Mouse (Mus musculus): ENCODE data around the gene Bola2. TPM values are rescaled to one million over a fixed set of nuclear protein-coding genes. Genes with fewer than 3 reads are reported as not detected.

Bola2 gene
- polyA plus RNA-seq, 1 experiment = 116 TPM

DNA sequence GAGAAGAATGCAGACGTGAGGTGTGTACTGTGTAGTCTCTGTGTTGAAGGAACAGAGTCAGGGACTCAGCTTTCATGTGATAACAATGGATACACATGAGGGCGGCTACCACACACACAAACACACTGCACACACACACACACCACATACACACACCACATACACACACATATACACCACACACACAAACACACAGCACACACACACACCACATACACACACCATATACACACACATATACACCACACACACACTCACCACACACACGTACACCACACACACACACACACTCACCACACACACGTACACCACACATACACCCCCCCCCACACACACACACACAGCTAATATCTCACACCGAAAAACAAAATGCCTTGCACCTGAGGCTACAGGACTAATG is 46.3 kb downstream of the Bola2 start:
- H3K4me3 ChIP-seq (ENCODE audit: insufficient read depth, poor library complexity, severe bottlenecking) = no peak overlapping the region
- TF ChIP-seq FOSL1 (IDR thresholded peaks at IDR 0.05; ENCODE audit: insufficient read depth, low read length, poor library complexity, severe bottlenecking) (no peak), USF1 (IDR thresholded peaks at IDR 0.05; ENCODE audit: low read depth) (no peak), MAX (IDR thresholded peaks at IDR 0.05) (no peak), MYOG (IDR thresholded peaks at IDR 0.05; ENCODE audit: control insufficient read depth, extremely low read depth, insufficient read length) (no peak), MYOD1 (IDR thresholded peaks at IDR 0.05; ENCODE audit: control insufficient read depth, insufficient read length, low read depth) (no peak), CTCF (IDR thresholded peaks at IDR 0.05; ENCODE audit: control insufficient read depth, insufficient read depth, insufficient read length) (no peak)
- H3K36me3 ChIP-seq (ENCODE audit: control insufficient read depth, insufficient read depth) = no peaks in the 10 kb centered on the region
- no peaks in the 10 kb centered on the region for H3K79me2 ChIP-seq (ENCODE audit: control insufficient read depth, insufficient read depth)
- H3K79me3 ChIP-seq (ENCODE audit: low read depth) = no peaks in the 10 kb centered on the region
- no peak overlapping the region for H3ac ChIP-seq (ENCODE audit: control insufficient read depth, insufficient read length, low read depth)
- H3K27me3 ChIP-seq (ENCODE audit: control insufficient read depth, insufficient read depth, insufficient read length) = peaks cover 6% of the 10 kb centered on the region

DNA sequence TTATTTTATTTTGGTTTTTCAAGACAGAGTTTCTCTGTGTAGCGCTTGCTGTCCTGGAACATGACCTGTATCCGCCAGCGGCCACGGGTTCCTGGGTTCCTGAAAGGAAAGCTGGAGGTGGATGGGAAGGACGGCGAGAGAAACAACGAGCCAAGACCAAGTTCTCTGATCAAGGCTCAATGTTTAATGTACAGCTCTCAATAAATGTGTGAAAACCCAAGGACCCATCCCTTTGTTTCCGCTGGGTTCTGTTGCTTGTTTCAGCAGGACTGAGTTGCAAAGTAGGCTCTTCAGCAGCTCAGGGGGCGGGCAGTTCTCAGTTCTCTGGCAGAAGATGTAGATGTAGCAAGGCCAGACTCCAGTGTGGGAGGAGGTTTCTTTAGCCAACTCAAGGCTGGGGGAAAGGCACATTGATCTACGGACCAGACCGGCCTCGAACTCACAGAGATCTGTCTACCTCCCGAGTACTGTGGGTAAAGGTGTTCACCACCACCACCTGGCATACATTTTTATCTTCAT is 46.8 kb downstream of the Bola2 start:
- H3K79me2 ChIP-seq (ENCODE audit: control insufficient read depth, insufficient read depth) = no peaks in the 10 kb centered on the region
- no peaks in the 10 kb centered on the region for H3K79me3 ChIP-seq (ENCODE audit: low read depth)
- H3K4me3 ChIP-seq (ENCODE audit: insufficient read depth, poor library complexity, severe bottlenecking) = no peak overlapping the region
- peaks cover 10% of the 10 kb centered on the region for H3K27me3 ChIP-seq (ENCODE audit: control insufficient read depth, insufficient read depth, insufficient read length)
- H3K36me3 ChIP-seq (ENCODE audit: control insufficient read depth, insufficient read depth) = no peaks in the 10 kb centered on the region
- no peak for TF ChIP-seq USF1 (IDR thresholded peaks at IDR 0.05; ENCODE audit: low read depth)
- TF ChIP-seq MYOD1 (IDR thresholded peaks at IDR 0.05; ENCODE audit: control insufficient read depth, insufficient read length, low read depth) = no peak
- no peak for TF ChIP-seq CEBPB (IDR thresholded peaks at IDR 0.05; ENCODE audit: low read depth)
- TF ChIP-seq MAX (IDR thresholded peaks at IDR 0.05) = no peak
- no peak for TF ChIP-seq FOSL1 (IDR thresholded peaks at IDR 0.05; ENCODE audit: insufficient read depth, low read length, poor library complexity, severe bottlenecking)
- no peak for TF ChIP-seq MYOG (IDR thresholded peaks at IDR 0.05; ENCODE audit: control insufficient read depth, extremely low read depth, insufficient read length)
- no peak for TF ChIP-seq CTCF (IDR thresholded peaks at IDR 0.05; ENCODE audit: control insufficient read depth, insufficient read depth, insufficient read length)
- no peak overlapping the region for H3ac ChIP-seq (ENCODE audit: control insufficient read depth, insufficient read length, low read depth)

DNA sequence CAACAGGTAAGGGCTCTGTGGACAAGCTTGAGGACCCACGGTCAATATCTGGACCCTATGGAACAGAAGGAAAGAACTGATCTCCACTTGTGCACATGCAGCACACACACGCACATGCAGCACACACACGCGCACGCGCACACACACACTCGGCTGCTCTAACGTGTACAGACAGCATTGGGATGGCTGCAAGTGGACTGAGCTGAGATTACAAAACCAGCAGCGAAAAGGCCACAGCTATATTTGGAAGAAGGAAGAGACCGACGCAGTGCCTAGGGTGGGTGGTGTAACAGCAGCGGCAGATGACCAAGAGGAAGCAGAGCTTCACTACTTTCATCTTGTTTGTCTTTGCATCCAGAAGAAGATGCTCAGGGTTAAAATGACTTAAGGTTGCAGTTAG is 50.9 kb downstream of the Bola2 start:
- Histone ChIP-seq H3K4me3 (ENCODE audit: insufficient read depth, poor library complexity, severe bottlenecking) (no peak overlapping the region), H3K27me3 (ENCODE audit: control insufficient read depth, insufficient read depth, insufficient read length) (peaks cover 11% of the 10 kb centered on the region), H3K79me3 (ENCODE audit: low read depth) (no peaks in the 10 kb centered on the region), H3K36me3 (ENCODE audit: control insufficient read depth, insufficient read depth) (no peaks in the 10 kb centered on the region), H3ac (ENCODE audit: control insufficient read depth, insufficient read length, low read depth) (no peak overlapping the region), H3K79me2 (ENCODE audit: control insufficient read depth, insufficient read depth) (no peaks in the 10 kb centered on the region)
- TF ChIP-seq MYOD1 (IDR thresholded peaks at IDR 0.05; ENCODE audit: control insufficient read depth, insufficient read length, low read depth) = no peak
- no peak for TF ChIP-seq CTCF (IDR thresholded peaks at IDR 0.05; ENCODE audit: control insufficient read depth, insufficient read depth, insufficient read length)
- TF ChIP-seq FOSL1 (IDR thresholded peaks at IDR 0.05; ENCODE audit: insufficient read depth, low read length, poor library complexity, severe bottlenecking) = no peak
- TF ChIP-seq CEBPB (IDR thresholded peaks at IDR 0.05; ENCODE audit: low read depth) = no peak

DNA sequence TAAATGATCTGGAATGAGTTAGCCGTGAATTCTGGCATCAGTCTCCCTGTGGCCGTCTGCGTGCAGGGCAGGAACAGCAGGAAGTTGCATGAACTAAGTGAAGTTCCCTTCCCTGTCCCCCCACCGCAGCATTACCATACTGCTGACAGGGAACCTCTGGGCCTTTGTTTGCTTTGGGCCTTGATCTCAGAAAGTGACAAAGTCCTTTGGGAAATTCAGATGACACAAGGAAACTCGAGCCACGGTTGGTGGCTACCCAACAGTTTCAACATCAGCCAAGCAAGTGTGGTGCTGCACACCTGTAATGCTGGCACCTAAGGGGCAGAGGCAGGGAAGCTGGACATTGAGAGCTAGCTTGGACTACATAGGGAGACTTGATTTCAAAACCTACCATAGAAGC is 51.6 kb downstream of the Bola2 start:
- H3K79me3 ChIP-seq (ENCODE audit: low read depth) = no peaks in the 10 kb centered on the region
- H3K36me3 ChIP-seq (ENCODE audit: control insufficient read depth, insufficient read depth) = no peaks in the 10 kb centered on the region
- TF ChIP-seq USF1 (IDR thresholded peaks at IDR 0.05; ENCODE audit: low read depth) = no peak
- H3ac ChIP-seq (ENCODE audit: control insufficient read depth, insufficient read length, low read depth) = no peak overlapping the region
- peaks cover 11% of the 10 kb centered on the region for H3K27me3 ChIP-seq (ENCODE audit: control insufficient read depth, insufficient read depth, insufficient read length)
- H3K79me2 ChIP-seq (ENCODE audit: control insufficient read depth, insufficient read depth) = no peaks in the 10 kb centered on the region
- H3K4me3 ChIP-seq (ENCODE audit: insufficient read depth, poor library complexity, severe bottlenecking) = no peak overlapping the region

DNA sequence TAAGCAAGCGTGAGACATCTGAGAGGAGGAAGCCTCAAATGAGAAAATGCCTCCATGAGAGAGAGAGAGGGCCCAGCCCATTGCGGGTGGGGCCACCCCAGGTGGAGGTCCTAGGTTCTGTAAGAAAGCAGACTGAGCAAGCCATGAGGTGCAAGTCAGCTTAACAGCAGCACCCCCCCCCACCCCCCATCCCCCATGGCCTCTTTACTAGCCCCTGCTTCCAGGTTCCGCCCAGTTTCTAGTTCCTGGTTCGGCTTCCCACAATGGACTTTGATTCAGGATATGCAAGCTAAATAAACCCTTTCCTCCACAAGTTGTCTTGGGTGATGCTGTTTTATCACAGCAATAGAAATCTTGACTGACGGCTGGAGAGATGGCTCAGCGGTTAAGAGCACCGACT is 53.6 kb downstream of the Bola2 start:
- no peak for TF ChIP-seq MAX (IDR thresholded peaks at IDR 0.05)
- TF ChIP-seq CTCF (IDR thresholded peaks at IDR 0.05; ENCODE audit: control insufficient read depth, insufficient read depth, insufficient read length) = no peak
- TF ChIP-seq CEBPB (IDR thresholded peaks at IDR 0.05; ENCODE audit: low read depth) = no peak
- TF ChIP-seq FOSL1 (IDR thresholded peaks at IDR 0.05; ENCODE audit: insufficient read depth, low read length, poor library complexity, severe bottlenecking) = no peak
- no peak for TF ChIP-seq USF1 (IDR thresholded peaks at IDR 0.05; ENCODE audit: low read depth)
- no peak for TF ChIP-seq MYOD1 (IDR thresholded peaks at IDR 0.05; ENCODE audit: control insufficient read depth, insufficient read length, low read depth)
- no peaks in the 10 kb centered on the region for H3K36me3 ChIP-seq (ENCODE audit: control insufficient read depth, insufficient read depth)
- no peaks in the 10 kb centered on the region for H3K79me2 ChIP-seq (ENCODE audit: control insufficient read depth, insufficient read depth)
- H3K4me3 ChIP-seq (ENCODE audit: insufficient read depth, poor library complexity, severe bottlenecking) = no peak overlapping the region
- H3K27me3 ChIP-seq (ENCODE audit: control insufficient read depth, insufficient read depth, insufficient read length) = peaks cover 11% of the 10 kb centered on the region
- H3ac ChIP-seq (ENCODE audit: control insufficient read depth, insufficient read length, low read depth) = no peak overlapping the region
- no peaks in the 10 kb centered on the region for H3K79me3 ChIP-seq (ENCODE audit: low read depth)

Other genes with a start within 250 kb of the Bola2 start
- 2.2 TPM for gene Atp2a1, start 232.3 kb upstream of the Bola2 start, polyA plus RNA-seq (2012; fragmentation: generic; extraction: Trizol)
- gene Sh2b1, start 220.0 kb upstream of the Bola2 start, polyA plus RNA-seq (2012; fragmentation: generic; extraction: Trizol) = 36.9 TPM
- 200 TPM for gene Tufm, start 208.0 kb upstream of the Bola2 start, polyA plus RNA-seq (2012; fragmentation: generic; extraction: Trizol)
- 73.0 TPM for gene Atxn2l, start 192.0 kb upstream of the Bola2 start, polyA plus RNA-seq (2012; fragmentation: generic; extraction: Trizol)
- 228 TPM for gene Eif3c, start 129.0 kb upstream of the Bola2 start, polyA plus RNA-seq (2012; fragmentation: generic; extraction: Trizol)
- gene Apobr, start 110.5 kb upstream of the Bola2 start, polyA plus RNA-seq (2012; fragmentation: generic; extraction: Trizol) = 2.0 TPM
- 4.5 TPM for gene Cln3, start 109.6 kb upstream of the Bola2 start, polyA plus RNA-seq (2012; fragmentation: generic; extraction: Trizol)
- not detected for gene Il27, start 100.5 kb upstream of the Bola2 start, polyA plus RNA-seq (2012; fragmentation: generic; extraction: Trizol)
- gene Nupr1, start 64.5 kb upstream of the Bola2 start, polyA plus RNA-seq (2012; fragmentation: generic; extraction: Trizol) = 49.9 TPM
- 39.3 TPM for gene Sgf29, start 46.1 kb upstream of the Bola2 start, polyA plus RNA-seq (2012; fragmentation: generic; extraction: Trizol)
- 0.07 TPM for gene Sult1a1, start 19.0 kb upstream of the Bola2 start, polyA plus RNA-seq (2012; fragmentation: generic; extraction: Trizol)
- gene Slx1b, start 383 bp downstream of the Bola2 start, polyA plus RNA-seq (2012; fragmentation: generic; extraction: Trizol) = 5.4 TPM
- gene Coro1a, start 12.4 kb downstream of the Bola2 start, polyA plus RNA-seq (2012; fragmentation: generic; extraction: Trizol) = 1.9 TPM
- gene Mapk3, start 64.2 kb downstream of the Bola2 start, polyA plus RNA-seq (2012; fragmentation: generic; extraction: Trizol) = 168 TPM
- gene Gdpd3, start 70.9 kb downstream of the Bola2 start, polyA plus RNA-seq (2012; fragmentation: generic; extraction: Trizol) = 1.7 TPM
- gene Ypel3, start 81.6 kb downstream of the Bola2 start, polyA plus RNA-seq (2012; fragmentation: generic; extraction: Trizol) = 16.6 TPM
- 0.01 TPM for gene Tbx6, start 86.1 kb downstream of the Bola2 start, polyA plus RNA-seq (2012; fragmentation: generic; extraction: Trizol)
- 189 TPM for gene Ppp4c, start 97.1 kb downstream of the Bola2 start, polyA plus RNA-seq (2012; fragmentation: generic; extraction: Trizol)
- gene Fam57b, start 102.3 kb downstream of the Bola2 start, polyA plus RNA-seq (2012; fragmentation: generic; extraction: Trizol) = 0.08 TPM
- not detected for gene 4930451I11Rik, start 136.2 kb downstream of the Bola2 start, polyA plus RNA-seq (2012; fragmentation: generic; extraction: Trizol)
- gene Doc2a, start 152.0 kb downstream of the Bola2 start, polyA plus RNA-seq (2012; fragmentation: generic; extraction: Trizol) = not detected
- gene Hirip3, start 166.6 kb downstream of the Bola2 start, polyA plus RNA-seq (2012; fragmentation: generic; extraction: Trizol) = 53.9 TPM
- gene Ino80e, start 167.0 kb downstream of the Bola2 start, polyA plus RNA-seq (2012; fragmentation: generic; extraction: Trizol) = 105 TPM
- 27.9 TPM for gene Taok2, start 189.3 kb downstream of the Bola2 start, polyA plus RNA-seq (2012; fragmentation: generic; extraction: Trizol)
- gene Tmem219, start 227.5 kb downstream of the Bola2 start, polyA plus RNA-seq (2012; fragmentation: generic; extraction: Trizol) = 26.7 TPM
- gene Kctd13, start 233.5 kb downstream of the Bola2 start, polyA plus RNA-seq (2012; fragmentation: generic; extraction: Trizol) = 18.3 TPM

Data from C2C12 (cell line).